Mouse (Mus musculus) NIH3T3 (cell line): ENCODE data around the gene Mrvi1.

Experiments used
- DNase-seq: peaks from one replicate; pipeline ENCODE4 v3.0.0-alpha.2; 2012; ENCODE audit warnings: low read depth

The Mrvi1 gene

DNA sequence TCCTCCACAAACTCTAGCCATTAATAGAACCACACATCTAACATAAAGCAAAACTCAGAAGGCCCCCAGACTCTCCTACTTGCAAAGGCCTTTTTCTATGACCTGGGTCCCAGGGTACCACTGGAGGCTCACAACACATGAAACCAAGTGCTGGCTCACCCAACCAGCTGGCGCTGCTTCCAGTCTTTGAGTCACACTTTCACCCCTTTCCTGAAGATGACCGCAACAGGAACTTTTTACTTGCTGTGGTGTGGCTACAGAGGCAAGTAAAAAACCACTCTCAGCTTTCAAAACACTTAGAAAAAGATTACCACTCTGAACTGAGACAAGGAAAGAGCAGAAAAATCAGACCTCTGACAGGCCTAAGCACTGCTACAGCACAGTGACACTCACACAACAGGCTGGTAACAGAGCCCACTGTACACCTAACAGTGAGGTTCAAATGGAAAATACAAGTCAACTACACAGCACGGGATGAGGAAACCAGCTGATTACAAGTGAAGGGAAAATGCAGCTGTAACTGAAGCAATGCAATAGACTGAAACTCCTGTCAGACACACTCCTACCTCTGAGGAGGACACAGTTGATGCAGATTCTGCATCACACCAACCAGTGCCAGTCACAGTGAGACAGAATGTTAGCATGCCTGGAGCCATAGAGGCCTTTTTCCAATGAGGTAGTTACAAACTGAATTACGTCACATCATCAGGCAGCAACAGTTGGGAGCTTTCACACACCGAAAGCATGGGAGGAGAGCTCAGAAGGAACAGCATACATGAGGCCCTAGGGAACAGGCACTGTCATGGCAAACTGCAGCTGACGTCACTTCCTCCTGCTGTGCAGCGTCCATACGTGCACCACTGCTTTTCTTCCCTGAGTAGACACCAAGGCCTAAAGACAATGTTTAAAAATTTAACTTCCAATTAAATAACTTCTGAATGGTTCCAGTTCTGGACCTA is 158.0 kb downstream of the Mrvi1 start:
- peak; percentile 53 for DNase-seq

- DNase-seq: peak; percentile 50
Observed at GRCm38 (mm10) chr7:110823593-110823992, 158.7 kb downstream of the Mrvi1 start.

DNA sequence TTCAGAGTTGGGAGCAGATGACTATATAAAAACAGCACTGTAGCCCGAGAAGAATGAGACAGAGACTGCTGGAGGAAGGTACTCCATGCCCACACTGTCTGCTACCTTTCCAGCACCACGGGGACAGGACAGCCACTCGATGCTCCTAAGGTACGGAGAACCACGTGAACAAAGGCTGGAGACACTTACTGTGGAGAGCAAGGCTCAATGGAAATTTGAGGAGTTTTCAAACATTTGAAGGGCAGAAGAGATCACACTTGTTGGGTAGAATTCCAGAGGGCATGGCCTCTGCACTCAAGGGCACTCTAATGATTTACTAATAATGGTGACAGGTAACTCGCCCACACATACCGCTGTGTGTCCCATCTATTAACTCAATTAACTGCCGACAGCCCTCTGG is 159.2 kb downstream of the Mrvi1 start:
- DNase-seq: no peak

DNA sequence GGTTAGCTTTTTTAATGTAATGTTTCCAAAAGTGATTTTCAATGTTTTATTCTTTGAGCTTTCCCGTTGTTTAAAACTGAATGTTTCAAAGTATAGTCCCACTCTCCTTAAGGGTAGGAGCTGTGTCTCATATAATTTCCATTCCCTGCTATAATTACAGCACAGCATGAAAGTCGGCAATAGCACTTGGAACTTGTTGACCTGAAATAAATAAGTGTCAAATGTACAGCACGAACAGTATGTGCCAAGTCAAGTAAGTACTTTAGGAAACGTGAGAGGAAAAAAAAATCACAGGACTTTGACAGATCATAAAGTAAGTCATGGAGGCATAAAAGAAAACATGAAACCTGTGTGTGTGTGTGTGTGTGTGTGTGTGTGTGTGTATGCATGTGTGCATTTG is 160.2 kb downstream of the Mrvi1 start:
- DNase-seq: no peak

DNA sequence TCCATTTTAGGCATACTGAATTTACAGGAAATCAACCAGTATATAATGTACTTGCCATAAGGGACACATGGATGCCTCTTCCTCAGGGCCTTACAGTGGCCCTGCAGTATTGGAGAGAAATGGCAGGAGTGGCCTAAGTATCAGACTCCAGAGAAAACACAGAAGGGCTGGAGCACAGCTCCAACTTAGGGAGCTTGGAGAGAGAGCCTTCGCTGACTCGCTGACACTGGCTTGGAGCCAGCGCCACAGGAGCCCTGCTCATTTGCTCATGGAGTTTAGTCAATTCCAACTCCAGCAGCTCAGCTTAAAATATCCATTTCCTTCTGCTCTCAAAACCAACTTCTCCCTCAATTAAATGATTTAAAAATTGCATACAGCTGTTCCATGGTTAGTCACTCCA is 160.6 kb downstream of the Mrvi1 start:
- DNase-seq: peak; percentile 79

- DNase-seq: peak; percentile 25
Observed at GRCm38 (mm10) chr7:110821068-110821467, 161.2 kb downstream of the Mrvi1 start.

- DNase-seq: no peak
Observed at GRCm38 (mm10) chr7:110818787-110819350, 163.4 kb downstream of the Mrvi1 start.
